Mouse (Mus musculus): Measurements from ENCODE around the gene Cyp2f2.

Gene Cyp2f2

GRCm38 (mm10) chr7:27180036-27180435, 60.3 kb downstream of the Cyp2f2 start:
- DNase-seq, result no peak

- no peak for DNase-seq
Observed at GRCm38 (mm10) chr7:27180837-27181695, 61.4 kb downstream of the Cyp2f2 start, which contains the start of the genes Gm21983 and Mia. TSS of gene Gm21983 (minus strand) at chr7:27181086. TSS of gene Mia (minus strand) at chr7:27181157.

GRCm38 (mm10) chr7:27182498-27182897, 62.8 kb downstream of the Cyp2f2 start:
- DNase-seq, result no peak
